ENCODE assay signal across 21 mouse cellular contexts in genomic region chr7:74541958-74542357, GRCm38 (mm10). TPM values are rescaled to one million over a fixed set of nuclear protein-coding genes. Genes with fewer than 3 reads are reported as not detected.
A peak's percentile ranks its signal among the peaks of the same experiment; 100 is the strongest.
DNase-seq lines count a peak whose midpoint lies in the region; TF ChIP-seq lines count a peak whose summit lies in the region.
"Had no signal": no experiment of that assay in that cellular context is flagged by ENCODE, and none has a peak within 500 bp of the region (broad histone marks: within the 10 kb centered on the region; RNA-seq: fewer than 3 reads in every experiment).

No protein-coding gene starts in this region.

- no peaks in the 10 kb centered on the region for H3K27me3 ChIP-seq in thymus, adult 2 months (ENCODE audit: control insufficient read depth, insufficient read depth, low read length)
- H3K27me3 ChIP-seq: embryonic facial prominence, embryonic 12.5 days; embryonic facial prominence, embryonic 15.5 days; heart, embryonic 13.5 days had no signal

- peak; percentile 53 for DNase-seq in cerebellum, adult 11-12 months
- no peak for DNase-seq in cerebellum, adult 9-10 months
- peak; percentile 58 for DNase-seq in cerebellum, adult 9-11 months
- DNase-seq in cerebellum, adult 8-10 months: no peak
- DNase-seq in thymus, adult 2 months: no peak
- no peak for DNase-seq in thymus, postnatal 14 days
- DNase-seq: adrenal gland, adult 8-10 months; adrenal gland, postnatal 25 days; forebrain, postnatal 0 days; gastrocnemius, adult 2 months; gastrocnemius, postnatal 14 days; heart, adult 18-20 months; heart, postnatal 14 days; heart, postnatal 4 days; kidney, adult 18-20 months had no signal

- H3K4me3 ChIP-seq in thymus, adult 2 months (ENCODE audit: control insufficient read depth, insufficient read depth, low read length): no peak overlapping the region
- H3K4me3 ChIP-seq: embryonic facial prominence, embryonic 12.5 days; embryonic facial prominence, embryonic 15.5 days; gastrocnemius, adult 2 months; heart, embryonic 10.5 days; heart, embryonic 13.5 days had no signal

- 72% methylated on average over 4 of the region's 4 CpGs for WGBS in thymus, adult 2 months

- TF ChIP-seq CTCF in thymus, adult 2 months (IDR thresholded peaks at IDR 0.05; ENCODE audit: borderline replicate concordance, control insufficient read depth, extremely low read depth, insufficient read depth, low read length, poor library complexity): no peak

- peaks cover 41% of the 10 kb centered on the region for H3K4me1 ChIP-seq in thymus, adult 2 months (replicated peaks; ENCODE audit: control insufficient read depth, insufficient read depth, low read length)
- H3K4me1 ChIP-seq: embryonic facial prominence, embryonic 12.5 days; embryonic facial prominence, embryonic 15.5 days had no signal

- peak overlapping the region; percentile 36; the same call in 1 of the 2 replicates for H3K27ac ChIP-seq in thymus, adult 2 months (ENCODE audit: control insufficient read depth, insufficient read depth, low read length)
- H3K27ac ChIP-seq: embryonic facial prominence, embryonic 12.5 days; embryonic facial prominence, embryonic 15.5 days; gastrocnemius, adult 2 months; heart, embryonic 10.5 days; heart, embryonic 13.5 days; hindbrain, embryonic 14.5 days; hindbrain, postnatal 0 days had no signal

- no peaks in the 10 kb centered on the region for H3K36me3 ChIP-seq in thymus, adult 2 months (ENCODE audit: control insufficient read depth, insufficient read depth, low read length)
- H3K36me3 ChIP-seq: embryonic facial prominence, embryonic 12.5 days; embryonic facial prominence, embryonic 15.5 days; heart, embryonic 10.5 days; heart, embryonic 13.5 days had no signal

- TF ChIP-seq POLR2A in thymus, adult 2 months (IDR thresholded peaks at IDR 0.05; ENCODE audit: control insufficient read depth, extremely low read depth, insufficient read depth, low read length, poor library complexity): no peak

RNA-seq across cellular contexts. Expression of gene Slco3a1, which starts 12.6 kb away (rescaled TPM):
- 86.0 and 94.3 TPM in 2 replicates for polyA plus RNA-seq in thymus, adult 2 months (2012; rRNA removed)

Comparison
In these comparisons a context has a peak if more than half of its experiments do, and no peak if none do; other contexts are left out.
1. DNase-seq: peak in cerebellum, adult 11-12 months (single experiment) and cerebellum, adult 9-11 months (single experiment); none in cerebellum, adult 9-10 months (single experiment), cerebellum, adult 8-10 months (single experiment), thymus, adult 2 months (single experiment) and thymus, postnatal 14 days (single experiment).